Mouse (Mus musculus): Measurements from ENCODE around the gene Mob1b. TPM values are rescaled to one million over a fixed set of nuclear protein-coding genes. Genes with fewer than 3 reads are reported as not detected.
"Not testable (repeated sequence)": the region's sequence is repeated elsewhere in the genome, so short reads cannot be mapped to it uniquely, and the experiment has no call there.

The Mob1b gene
- polyA plus RNA-seq, 1 experiment from 2014 or later = 6.2 TPM

GRCm38 (mm10) chr5:88724030-88724429 is 3.4 kb downstream of the Mob1b start:
- Histone ChIP-seq H3K4me1 (ENCODE audit: insufficient read depth) (peaks cover 44% of the 10 kb centered on the region), H3K36me3 (replicated peaks; ENCODE audit: insufficient read depth, low read length) (no peaks in the 10 kb centered on the region), H3K4me3 (ENCODE audit: low read depth, low read length) (peak overlapping the region; percentile 97), H3K27ac (ENCODE audit: low read depth) (peak overlapping the region; percentile 81), H3K4me2 (ENCODE audit: low read depth, low read length) (peak overlapping the region; percentile 95), H3K9me3 (ENCODE audit: low read length) (no peaks in the 10 kb centered on the region), H3K27me3 (ENCODE audit: insufficient read depth, low read length) (no peaks in the 10 kb centered on the region), H3K9ac (replicated peaks) (no peak overlapping the region; the same call in 1 of the 2 replicates)
- no peak for TF ChIP-seq CTCF (IDR thresholded peaks at IDR 0.05; ENCODE audit: low read depth)
- peak; percentile 91 for TF ChIP-seq EP300 (IDR thresholded peaks at IDR 0.05; ENCODE audit: low read depth)
- ATAC-seq = peak; percentile 36
- no peak for DNase-seq
- WGBS (ENCODE audit: insufficient replicate concordance) = 32% methylated on average over 3 of the region's 3 CpGs

- H3K4me2 ChIP-seq (ENCODE audit: low read depth, low read length) = peak overlapping the region; percentile 47
- H3K9ac ChIP-seq (replicated peaks) = no peak overlapping the region; the same call in 1 of the 2 replicates
- peaks cover 26% of the 10 kb centered on the region for H3K4me1 ChIP-seq (ENCODE audit: insufficient read depth)
- H3K36me3 ChIP-seq (replicated peaks; ENCODE audit: insufficient read depth, low read length) = peaks cover 5% of the 10 kb centered on the region; the same call in 1 of the 2 replicates
- H3K4me3 ChIP-seq (ENCODE audit: low read depth, low read length) = no peak overlapping the region
- TF ChIP-seq EP300 (IDR thresholded peaks at IDR 0.05; ENCODE audit: low read depth) (no peak), CTCF (IDR thresholded peaks at IDR 0.05; ENCODE audit: low read depth) (no peak)
- H3K9me3 ChIP-seq (ENCODE audit: low read length) = no peaks in the 10 kb centered on the region
- H3K27me3 ChIP-seq (ENCODE audit: insufficient read depth, low read length) = no peaks in the 10 kb centered on the region
- WGBS (ENCODE audit: insufficient replicate concordance) = 64% methylated on average over 3 of the region's 3 CpGs
- DNase-seq = no peak
- H3K27ac ChIP-seq (ENCODE audit: low read depth) = peak overlapping the region; percentile 44; the same call in 1 of the 2 replicates
- peak; percentile 11; the same call in 1 of the 2 replicates for ATAC-seq
These were observed 7.0 kb downstream of the Mob1b start for GRCm38 (mm10) chr5:88727593-88728144.

- Histone ChIP-seq H3K9ac (replicated peaks) (no peak overlapping the region), H3K27ac (ENCODE audit: low read depth) (no peak overlapping the region), H3K27me3 (ENCODE audit: insufficient read depth, low read length) (no peaks in the 10 kb centered on the region), H3K4me3 (ENCODE audit: low read depth, low read length) (no peak overlapping the region), H3K4me2 (ENCODE audit: low read depth, low read length) (no peak overlapping the region), H3K4me1 (ENCODE audit: insufficient read depth) (no peaks in the 10 kb centered on the region), H3K9me3 (ENCODE audit: low read length) (no peaks in the 10 kb centered on the region), H3K36me3 (replicated peaks; ENCODE audit: insufficient read depth, low read length) (peaks cover 4% of the 10 kb centered on the region; the same call in 1 of the 2 replicates)
- ATAC-seq = no peak
- TF ChIP-seq CTCF (IDR thresholded peaks at IDR 0.05; ENCODE audit: low read depth) (peak; percentile 67), EP300 (IDR thresholded peaks at IDR 0.05; ENCODE audit: low read depth) (no peak)
- DNase-seq = peak; percentile 51
- WGBS (ENCODE audit: insufficient replicate concordance) = 81% methylated on average over 2 of the region's 2 CpGs
These were observed 14.1 kb downstream of the Mob1b start for GRCm38 (mm10) chr5:88734786-88735185.

GRCm38 (mm10) chr5:88741065-88741464 is 20.4 kb downstream of the Mob1b start:
- H3K4me1 ChIP-seq (ENCODE audit: insufficient read depth); H3K9ac ChIP-seq (replicated peaks); H3K4me2 ChIP-seq (ENCODE audit: low read depth, low read length); DNase-seq; H3K4me3 ChIP-seq (ENCODE audit: low read depth, low read length); H3K27me3 ChIP-seq (ENCODE audit: insufficient read depth, low read length); H3K9me3 ChIP-seq (ENCODE audit: low read length); ATAC-seq; H3K27ac ChIP-seq (ENCODE audit: low read depth): not testable (repeated sequence)
- 81% methylated on average over 1 of the region's 1 CpGs for WGBS (ENCODE audit: insufficient replicate concordance)
- H3K36me3 ChIP-seq (replicated peaks; ENCODE audit: insufficient read depth, low read length) = peaks cover 19% of the 10 kb centered on the region

- no peak for TF ChIP-seq EP300 (IDR thresholded peaks at IDR 0.05; ENCODE audit: low read depth)
- no peak for TF ChIP-seq CTCF (IDR thresholded peaks at IDR 0.05; ENCODE audit: low read depth)
- 83% methylated on average over 1 of the region's 1 CpGs for WGBS (ENCODE audit: insufficient replicate concordance)
- ATAC-seq (no peak), DNase-seq (no peak)
- Histone ChIP-seq H3K4me2 (ENCODE audit: low read depth, low read length) (no peak overlapping the region), H3K9ac (replicated peaks) (no peak overlapping the region), H3K4me1 (ENCODE audit: insufficient read depth) (no peaks in the 10 kb centered on the region), H3K36me3 (replicated peaks; ENCODE audit: insufficient read depth, low read length) (peaks cover 34% of the 10 kb centered on the region), H3K27ac (ENCODE audit: low read depth) (no peak overlapping the region), H3K4me3 (ENCODE audit: low read depth, low read length) (no peak overlapping the region), H3K9me3 (ENCODE audit: low read length) (no peaks in the 10 kb centered on the region), H3K27me3 (ENCODE audit: insufficient read depth, low read length) (no peaks in the 10 kb centered on the region)
These were observed 27.1 kb downstream of the Mob1b start for GRCm38 (mm10) chr5:88747774-88748173.

- no peaks in the 10 kb centered on the region for H3K9me3 ChIP-seq (ENCODE audit: low read length)
- 80% methylated on average over 4 of the region's 4 CpGs for WGBS (ENCODE audit: insufficient replicate concordance)
- no peak overlapping the region for H3K27ac ChIP-seq (ENCODE audit: low read depth)
- no peak for DNase-seq
- H3K36me3 ChIP-seq (replicated peaks; ENCODE audit: insufficient read depth, low read length) = peaks cover 46% of the 10 kb centered on the region
- no peak overlapping the region for H3K9ac ChIP-seq (replicated peaks)
- no peaks in the 10 kb centered on the region for H3K4me1 ChIP-seq (ENCODE audit: insufficient read depth)
- no peak for ATAC-seq
- no peaks in the 10 kb centered on the region for H3K27me3 ChIP-seq (ENCODE audit: insufficient read depth, low read length)
- TF ChIP-seq EP300 (IDR thresholded peaks at IDR 0.05; ENCODE audit: low read depth) (no peak), CTCF (IDR thresholded peaks at IDR 0.05; ENCODE audit: low read depth) (no peak)
- no peak overlapping the region for H3K4me3 ChIP-seq (ENCODE audit: low read depth, low read length)
- H3K4me2 ChIP-seq (ENCODE audit: low read depth, low read length) = no peak overlapping the region
These were observed 32.5 kb downstream of the Mob1b start for GRCm38 (mm10) chr5:88753199-88753598.
